Mouse (Mus musculus): Measurements from ENCODE around the gene Acaa1b.

Gene Acaa1b

DNA sequence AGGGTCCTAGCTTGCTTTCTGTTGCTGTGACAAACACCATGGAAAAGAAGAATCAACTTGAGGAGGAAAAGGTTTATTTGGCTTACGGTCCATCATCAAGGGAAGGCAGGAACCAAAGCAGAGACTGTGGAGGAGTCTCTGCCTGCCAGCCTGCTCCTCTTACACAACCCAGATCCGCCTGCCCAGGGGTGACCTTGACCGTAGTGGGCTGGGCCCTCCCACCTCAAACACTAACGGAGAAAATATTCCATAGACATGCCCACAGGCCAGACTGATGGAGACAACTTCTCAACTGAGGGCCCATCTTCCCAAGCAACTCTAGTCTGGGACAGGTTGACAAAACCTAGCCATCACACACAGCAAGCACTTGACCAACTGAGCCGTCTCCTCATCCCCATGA, 14.8 kb downstream of the Acaa1b start:
- DNase-seq = no peak

DNA sequence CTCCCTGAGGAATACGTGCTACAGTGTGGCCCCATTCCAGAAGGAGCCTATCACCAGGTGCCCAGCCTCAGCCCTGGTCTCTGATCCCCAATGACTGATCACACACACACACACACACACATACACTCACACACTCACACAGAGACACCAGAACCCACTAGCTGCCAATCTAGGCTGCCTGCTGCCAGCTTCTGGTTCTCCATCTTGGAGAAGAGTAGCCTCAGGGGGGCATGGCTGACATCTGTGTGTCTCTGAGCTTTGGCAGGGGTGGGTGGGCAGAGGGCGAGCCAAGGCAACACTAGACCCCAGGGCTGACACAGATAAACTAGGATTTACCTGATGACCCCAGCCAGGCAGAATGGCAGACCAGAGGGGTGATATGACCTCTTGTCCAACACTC, 18.1 kb downstream of the Acaa1b start:
- no peak for DNase-seq

DNA sequence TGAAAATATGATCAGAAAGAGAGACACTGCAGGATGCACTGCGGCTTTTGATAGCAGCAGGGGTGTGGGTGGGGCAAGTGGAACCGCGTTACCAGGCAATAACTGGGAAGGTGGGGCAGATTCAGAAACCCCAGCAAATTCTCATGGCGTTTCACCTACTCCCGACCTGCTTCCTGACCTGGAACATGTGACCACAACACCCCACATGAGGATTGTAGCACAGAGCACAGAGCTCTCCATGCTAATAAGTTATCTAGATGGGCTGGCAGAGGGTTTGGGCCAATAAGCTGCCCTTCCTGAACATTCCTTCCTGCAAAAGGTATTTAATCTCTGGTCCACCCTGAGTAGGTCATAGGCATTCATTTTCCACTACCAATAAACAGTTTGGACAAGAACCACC, 26.2 kb downstream of the Acaa1b start:
- DNase-seq = no peak

DNA sequence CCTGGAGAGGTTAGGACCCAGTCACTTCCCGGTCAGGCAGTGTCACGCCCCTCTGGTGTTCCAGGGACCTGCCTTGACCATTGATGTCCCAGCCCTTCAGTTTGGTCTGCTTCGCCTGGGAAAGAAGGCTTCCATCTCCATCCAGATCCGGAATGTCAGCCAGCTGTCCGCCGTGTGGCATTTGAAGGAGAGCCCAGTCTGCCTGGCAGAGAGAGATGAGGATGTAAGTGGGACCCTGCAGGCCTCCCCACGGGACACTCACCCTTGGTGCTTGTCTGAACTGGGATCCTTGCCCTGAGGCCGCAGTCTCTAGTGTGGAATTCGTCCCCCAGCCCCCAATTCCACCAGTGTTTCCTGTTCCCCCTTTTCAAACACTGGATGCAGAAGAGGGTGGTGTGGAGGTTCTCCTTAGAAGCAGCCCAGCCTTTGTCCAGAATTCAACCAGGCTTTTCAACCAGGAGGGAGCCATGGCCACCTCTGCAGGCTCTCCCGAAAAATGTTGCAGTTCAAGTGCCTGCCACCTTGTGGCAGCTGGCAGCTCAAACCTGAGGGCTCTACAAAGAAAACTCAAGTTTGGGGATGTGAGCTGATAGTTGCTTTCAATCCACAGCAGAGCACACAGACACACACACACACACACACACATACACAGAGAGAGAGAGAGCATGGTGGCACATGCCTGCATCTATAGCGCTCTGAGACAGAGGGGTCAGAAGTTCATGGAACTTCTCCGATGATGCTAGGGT, 28.3 kb downstream of the Acaa1b start:
- DNase-seq = no peak

GRCm38 (mm10) chr9:119122596-119123369, 34.1 kb downstream of the Acaa1b start:
- no peak for DNase-seq

DNA sequence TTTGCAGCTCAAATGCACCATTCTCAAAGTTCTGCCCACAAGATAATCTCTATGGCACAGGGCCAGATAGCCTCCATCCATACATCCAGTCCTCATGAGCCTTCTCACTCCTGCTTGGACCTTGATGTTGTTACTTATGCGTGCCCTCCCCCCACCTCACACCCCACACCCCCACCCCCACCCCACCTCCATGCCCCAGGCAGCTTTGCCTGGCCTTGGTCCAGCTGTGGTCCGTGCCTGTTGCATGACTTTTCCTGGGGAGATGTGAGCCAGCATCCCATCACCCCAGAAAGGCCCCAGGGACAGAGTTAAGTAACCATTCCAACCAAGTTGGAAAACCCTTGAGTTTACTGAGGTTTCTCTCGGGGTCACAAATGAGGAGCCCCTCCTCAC, 36.7 kb downstream of the Acaa1b start:
- no peak for DNase-seq

DNA sequence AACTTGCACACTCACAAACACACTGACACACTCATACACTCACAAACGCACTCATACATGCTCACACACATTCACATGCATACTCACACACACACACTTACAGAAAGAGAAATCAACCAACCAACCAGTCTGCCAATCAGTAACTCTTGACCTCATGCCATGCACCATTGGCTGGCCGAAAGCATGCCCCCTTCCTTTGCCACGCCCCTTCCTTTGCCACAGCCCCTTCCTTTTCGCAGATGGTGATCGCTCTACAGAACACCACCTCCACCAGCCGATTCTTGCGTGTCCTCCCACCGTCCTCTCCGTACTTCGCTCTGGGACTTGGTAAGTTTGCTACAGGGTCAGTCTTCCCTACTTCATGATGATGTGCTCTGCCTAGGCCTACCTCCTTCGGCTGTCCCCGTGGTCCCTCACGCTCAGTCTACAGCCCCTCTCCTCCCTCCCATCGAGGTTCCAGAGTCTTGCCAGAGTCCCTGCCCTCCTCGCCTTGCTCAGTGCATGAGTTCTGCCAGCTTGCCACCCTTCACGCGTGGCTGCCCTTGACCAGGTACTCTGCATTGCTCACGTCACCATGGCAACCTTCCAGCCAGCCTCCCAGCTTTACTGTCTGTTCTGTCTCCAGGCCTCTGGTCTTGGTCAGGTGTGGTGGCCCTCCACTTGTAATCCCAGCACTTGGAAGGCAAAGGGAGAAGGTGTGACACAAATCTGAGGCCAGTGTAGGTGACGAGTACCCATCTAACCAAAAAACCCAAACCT, 37.3 kb downstream of the Acaa1b start:
- DNase-seq = no peak

DNA sequence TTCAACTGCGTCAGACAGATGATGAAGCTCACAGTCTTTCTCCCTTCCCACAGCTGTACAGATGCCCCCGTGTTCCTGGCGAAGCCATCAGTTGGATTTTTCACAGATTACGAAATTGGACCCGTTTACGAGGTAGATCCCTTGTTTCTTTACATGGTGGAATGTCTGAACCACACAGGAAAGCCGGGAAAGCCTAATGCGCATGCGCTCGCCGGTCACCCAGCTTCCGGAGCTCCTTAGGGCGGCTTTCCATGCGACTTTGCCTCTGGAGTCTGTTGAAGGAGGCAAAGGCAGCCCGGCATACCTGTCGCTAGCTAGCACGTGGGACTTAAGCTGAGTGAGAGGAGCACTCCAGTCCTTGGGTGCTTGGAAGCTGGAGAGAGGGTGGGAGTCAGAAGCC, 42.0 kb downstream of the Acaa1b start:
- DNase-seq = no peak

- DNase-seq = no peak
Measured at GRCm38 (mm10) chr9:119110640-119111039, 46.3 kb downstream of the Acaa1b start.

- DNase-seq = no peak
Measured at GRCm38 (mm10) chr9:119109685-119110353, 47.1 kb downstream of the Acaa1b start.

DNA sequence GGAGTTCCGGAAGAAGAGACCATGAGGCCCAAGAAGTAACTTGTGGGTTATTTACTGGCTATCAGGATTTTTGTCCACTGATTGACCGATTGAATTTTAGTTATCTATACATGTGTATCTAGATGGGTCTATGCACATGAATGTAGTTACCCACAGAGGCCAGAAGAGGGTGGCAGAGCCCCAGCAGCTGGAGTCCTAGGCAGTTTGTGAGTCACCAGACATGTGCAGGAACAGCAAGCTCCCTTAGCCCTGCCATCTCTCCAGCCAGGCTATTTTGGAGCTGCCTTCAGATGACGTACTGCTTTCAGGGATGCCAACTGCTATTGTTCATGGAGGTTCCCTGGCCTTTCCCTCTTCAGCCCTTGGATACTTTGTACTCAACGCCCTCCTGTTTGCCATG, 49.3 kb downstream of the Acaa1b start:
- DNase-seq = no peak

DNA sequence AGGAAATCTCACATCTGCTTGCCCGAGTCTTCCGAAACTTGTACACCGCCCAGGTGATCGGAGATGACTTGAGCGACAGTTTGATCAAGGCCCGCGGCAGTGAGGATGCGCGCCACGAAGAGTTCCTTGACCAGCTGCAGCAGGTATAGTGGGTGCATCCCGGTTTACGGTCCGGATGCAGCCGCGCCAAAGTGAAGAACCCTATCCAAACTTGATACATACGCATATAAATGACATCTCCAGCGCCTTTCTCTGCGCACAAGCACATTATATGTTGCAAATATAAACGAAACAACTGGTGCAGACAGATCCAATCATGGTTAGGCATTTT, 54.1 kb downstream of the Acaa1b start:
- DNase-seq = no peak

- DNase-seq = peak; percentile 64
Measured at GRCm38 (mm10) chr9:119101992-119102782, 54.7 kb downstream of the Acaa1b start, which contains the start of gene Dlec1. Gene Dlec1, plus strand, starts transcription at chr9:119102478.

GRCm38 (mm10) chr9:119100177-119100898, 56.6 kb downstream of the Acaa1b start:
- DNase-seq = no peak

All from right cerebral cortex, postnatal 14 days (tissue).